Mouse (Mus musculus) adrenal gland, postnatal 10 days (tissue): ENCODE data around the gene Sec24d. TPM values are rescaled to one million over a fixed set of nuclear protein-coding genes. Genes with fewer than 3 reads are reported as not detected.

Experiments used
- DNase-seq: peaks from one replicate; pipeline ENCODE4 v3.0.0; 2021; ENCODE audit warnings: mixed read lengths
- long read RNA-seq, 2 experiments: library from polyadenylated mRNA; stranded (forward); transcript quantifications; one replicate each; pipeline ENCODE4 v2.0.0; 2021
- total RNA-seq, 2 experiments: library from RNA; stranded (reverse); gene quantifications; 2 replicates each; pipeline ENCODE4 v1.2.3; 2021

Gene Sec24d
- total RNA-seq = 10 to 100 TPM; 67.3 to 84.2 TPM
- long read RNA-seq, experiment 1, transcript Sec24d-201 (23 exons, 3,903 nt) = major isoform, 11 of 50 reads
- long read RNA-seq, experiment 1, partial matches to known transcripts = 36 of 50 reads
- long read RNA-seq, experiment 1, other reads (novel, unspliced or antisense) = 2 of 50 reads
- long read RNA-seq, experiment 2, transcript Sec24d-201 (23 exons, 3,903 nt) = major isoform, 25 of 44 reads
- long read RNA-seq, experiment 2, partial matches to known transcripts = 14 of 44 reads
- long read RNA-seq, experiment 2, other reads (novel, unspliced or antisense) = 5 of 44 reads

DNA sequence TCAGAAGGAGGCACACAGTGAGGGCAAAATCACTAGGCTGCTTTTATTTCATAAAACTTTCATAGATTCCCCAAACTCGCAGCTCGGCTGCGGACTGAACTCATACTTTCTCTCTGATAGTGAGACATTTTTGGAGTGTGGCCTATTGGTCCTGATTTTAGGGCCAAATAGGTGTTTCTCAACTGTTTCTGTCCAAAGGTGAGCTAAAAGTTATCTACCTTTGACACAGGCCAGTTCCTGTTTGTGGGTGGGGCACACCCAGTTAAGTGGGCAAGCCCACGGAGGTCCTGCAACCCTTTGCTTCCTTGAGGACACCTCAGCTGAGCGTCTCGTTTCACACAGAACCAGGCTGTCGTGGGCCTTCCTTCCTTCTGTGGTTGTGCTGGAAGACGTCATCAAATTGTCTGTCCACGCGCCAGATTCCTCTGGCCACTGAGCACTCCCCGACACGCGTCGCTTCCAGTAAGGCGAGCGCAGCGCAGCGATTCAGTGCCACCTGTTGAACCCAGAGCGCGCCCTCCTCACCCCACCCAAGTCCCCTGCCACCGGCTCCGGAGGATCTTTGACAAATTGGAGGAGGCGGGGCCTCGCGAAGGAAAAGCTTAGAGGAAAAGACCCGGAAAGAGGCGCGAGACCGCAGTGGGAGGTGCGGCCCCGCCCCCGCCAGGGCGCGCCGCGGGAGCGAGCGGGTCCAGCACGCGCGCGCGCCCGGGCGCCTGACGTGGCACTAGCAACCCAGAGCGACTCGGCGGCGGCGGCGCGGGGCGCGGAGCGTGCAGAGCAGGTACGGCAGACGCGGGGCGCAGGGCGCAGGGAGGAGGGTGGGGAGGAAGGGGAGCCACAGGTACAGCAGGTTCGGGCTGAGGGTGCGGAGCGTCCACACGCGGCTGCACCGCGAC is at the start of gene Sec24d:
Gene Sec24d (plus strand): TSS at position 703 of the 899 bp plus-strand sequence.
- peak; percentile 92 for DNase-seq

DNA sequence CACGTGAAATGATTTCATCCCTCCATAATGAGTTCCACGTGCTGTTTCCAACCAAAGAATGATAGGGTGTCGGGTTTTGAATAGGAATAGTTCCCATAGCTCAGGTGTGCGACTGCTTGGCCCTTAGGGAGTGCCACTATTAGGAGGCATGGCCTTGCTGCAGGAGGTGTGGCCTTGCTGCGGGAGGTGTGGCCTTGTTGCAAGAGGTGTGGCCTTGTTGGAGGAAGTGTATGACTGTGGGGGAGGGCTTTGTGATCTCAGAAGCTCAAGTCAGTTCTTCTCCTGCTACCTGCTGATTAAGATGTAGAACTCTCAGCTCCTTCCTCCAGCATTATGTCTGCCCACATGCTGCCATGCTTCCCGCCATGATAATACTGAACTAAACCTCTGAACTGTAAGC is 48.6 kb upstream of the Sec24d start:
- no peak for DNase-seq

DNA sequence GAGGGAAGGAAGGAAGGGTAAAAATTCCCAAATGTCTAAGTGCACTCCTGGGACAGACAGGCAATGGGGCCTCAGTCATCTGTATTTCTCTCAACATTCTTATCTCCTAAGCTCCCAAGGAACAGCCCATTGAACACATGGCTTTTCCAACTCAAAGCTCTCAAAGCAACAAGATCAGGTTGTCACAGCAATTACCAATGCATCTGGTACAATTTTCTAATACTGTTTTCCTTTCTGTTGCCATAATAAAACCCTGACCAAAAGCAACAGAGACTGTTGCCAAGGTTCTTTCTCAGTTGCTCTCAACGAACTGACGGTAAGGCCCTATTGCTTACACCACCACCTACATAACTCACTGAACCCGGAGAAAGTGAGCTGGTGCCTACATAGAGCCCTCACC is 40.0 kb upstream of the Sec24d start:
- no peak for DNase-seq

DNA sequence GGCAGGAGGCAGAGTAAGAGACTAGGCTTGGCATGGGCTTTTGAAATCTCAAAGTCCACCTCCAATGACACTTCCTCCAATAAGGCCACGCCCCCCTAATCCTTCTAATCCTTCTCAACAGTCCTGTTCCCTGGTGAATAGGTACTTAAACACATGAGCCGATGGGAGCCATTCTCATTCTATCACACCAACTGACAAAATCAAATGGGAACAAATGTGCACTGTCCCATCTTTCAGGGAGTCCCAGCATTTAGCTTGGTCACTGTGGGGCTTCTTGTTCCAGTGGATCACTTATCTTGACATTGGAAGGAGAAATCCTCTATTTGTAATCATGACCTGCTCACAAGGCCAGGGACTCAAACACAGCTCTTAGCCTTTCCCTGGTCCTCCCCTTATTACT is 35.6 kb upstream of the Sec24d start:
- no peak for DNase-seq

DNA sequence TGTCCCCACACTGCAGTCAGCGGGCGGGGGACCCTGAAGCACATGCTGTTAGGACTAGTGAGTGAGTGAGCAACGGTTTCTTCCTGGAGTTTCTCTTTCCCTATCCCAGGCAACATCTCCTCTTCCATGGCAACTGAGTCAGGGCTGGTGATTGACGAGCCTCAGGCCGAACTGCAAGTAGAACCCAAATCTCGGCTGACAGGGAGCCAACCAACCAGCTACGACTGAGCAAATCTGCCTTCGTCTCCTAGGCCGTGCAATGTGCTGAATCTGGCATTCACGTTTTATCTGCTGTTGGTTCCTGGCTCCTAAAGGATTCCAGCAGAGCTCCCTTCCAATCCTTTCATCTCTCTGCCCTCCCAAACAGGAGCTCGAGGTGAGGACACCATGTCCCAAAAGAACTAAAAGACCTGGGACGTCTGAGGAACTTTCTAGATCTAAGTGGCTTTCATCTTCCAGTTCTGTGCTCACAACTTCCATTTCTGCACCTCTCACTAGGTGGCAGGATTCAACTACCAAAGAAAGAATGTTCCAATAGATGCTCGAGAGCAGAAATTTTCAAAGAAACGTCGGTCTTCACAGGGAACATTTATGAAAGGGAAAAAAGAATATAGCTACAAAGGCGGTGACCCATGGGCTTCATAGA is 32.9 kb upstream of the Sec24d start:
- peak; percentile 56 for DNase-seq

DNA sequence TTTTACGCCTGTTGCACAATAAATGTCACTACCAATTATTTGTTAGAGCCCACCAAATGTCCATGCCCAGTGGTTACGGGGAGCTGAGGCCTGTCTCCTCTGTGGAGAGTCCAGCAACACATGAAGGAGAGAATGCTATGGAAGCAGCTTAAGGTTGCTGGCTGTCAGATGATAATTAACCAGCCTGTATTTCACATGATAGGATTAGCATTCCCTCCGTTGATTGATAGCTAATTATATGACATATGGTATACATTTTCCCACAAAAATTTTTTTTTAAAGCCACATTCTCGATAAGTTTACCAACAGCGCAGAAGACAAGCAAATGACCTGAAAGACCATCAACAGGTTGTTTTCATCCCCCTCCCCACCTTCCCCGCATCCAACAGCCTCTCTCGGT is 31.8 kb upstream of the Sec24d start:
- no peak for DNase-seq

DNA sequence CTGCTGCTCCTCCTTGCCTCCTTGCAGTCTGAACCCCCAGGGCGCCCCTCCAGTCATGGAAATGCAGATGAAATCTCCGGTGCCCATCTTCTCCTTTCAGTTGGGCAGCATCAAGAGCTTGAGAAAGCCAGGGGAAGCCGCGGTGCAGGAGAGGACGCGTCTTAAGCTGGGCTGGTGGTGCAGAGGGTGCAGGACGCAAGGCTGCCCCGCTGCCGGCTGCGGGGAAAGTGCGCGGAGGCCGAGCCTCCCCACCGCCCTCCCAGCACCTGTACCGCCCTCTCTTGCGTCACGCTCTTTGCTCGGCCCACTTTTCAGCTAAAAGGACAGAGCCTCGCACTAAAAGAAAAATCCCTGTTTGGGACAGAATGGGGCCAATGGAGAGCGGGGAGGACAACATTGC is 31.3 kb upstream of the Sec24d start, which contains the start of gene Synpo2:
Gene Synpo2 (minus strand): TSS at position 229 of the 400 bp plus-strand sequence.
- peak; percentile 84 for DNase-seq

DNA sequence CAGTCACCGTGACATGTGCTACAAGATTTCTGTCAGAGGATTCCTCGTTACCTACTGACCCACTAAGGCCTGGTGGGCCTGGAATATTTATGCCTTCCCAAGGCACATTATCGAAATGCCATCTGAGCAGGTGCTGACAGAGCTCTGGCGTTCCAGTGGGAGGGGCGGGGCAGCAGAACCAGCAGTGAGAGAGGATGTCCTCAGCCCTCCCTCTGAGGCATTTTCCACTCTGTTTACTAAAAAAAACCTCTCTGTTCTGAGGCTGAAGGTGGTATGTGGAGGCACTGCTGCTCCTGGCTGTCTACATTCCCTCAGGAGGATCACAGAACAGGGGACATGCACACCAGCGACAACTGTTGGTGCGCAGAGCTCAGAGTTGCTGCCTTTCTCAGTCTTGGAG is 30.2 kb upstream of the Sec24d start:
- no peak for DNase-seq

DNA sequence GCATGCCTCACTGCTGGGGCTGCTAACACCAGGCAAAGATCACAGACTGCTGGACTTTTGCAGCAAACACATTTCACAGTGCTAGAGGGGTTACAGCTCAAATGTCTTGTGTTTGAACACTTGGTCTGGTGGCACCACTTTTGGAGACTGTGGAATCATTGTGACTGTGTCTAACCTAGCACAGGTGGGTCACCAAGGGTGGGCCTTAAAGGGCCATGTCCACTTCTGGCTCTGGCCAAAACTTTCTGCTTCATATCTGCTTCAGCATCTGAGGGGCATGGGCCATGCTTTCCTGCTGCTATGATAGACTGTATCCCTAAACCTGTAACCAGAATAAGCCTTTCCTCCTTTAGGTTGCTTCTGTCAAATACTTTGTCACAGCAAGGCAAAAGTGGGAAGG is 29.8 kb upstream of the Sec24d start:
- DNase-seq = no peak

DNA sequence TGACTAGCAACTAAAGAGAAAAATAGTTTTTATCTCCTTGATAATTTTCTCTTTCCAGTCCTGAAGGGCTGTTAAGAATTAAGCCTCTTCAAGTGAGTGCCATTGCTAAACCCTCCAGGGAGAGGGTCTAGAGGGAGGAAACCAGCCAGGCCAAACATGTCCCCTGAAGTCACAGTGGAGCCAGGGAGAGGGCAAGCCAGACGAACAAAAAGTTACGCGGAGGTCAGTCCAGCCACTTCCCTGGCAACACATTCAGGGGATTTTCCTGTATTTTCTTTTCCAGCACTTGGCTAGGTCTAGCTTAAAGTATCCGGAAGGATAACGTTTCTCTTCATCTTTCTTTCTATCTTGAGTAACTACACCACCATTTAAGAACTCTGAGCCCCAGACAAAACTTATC is 22.9 kb upstream of the Sec24d start:
- peak; percentile 42 for DNase-seq

DNA sequence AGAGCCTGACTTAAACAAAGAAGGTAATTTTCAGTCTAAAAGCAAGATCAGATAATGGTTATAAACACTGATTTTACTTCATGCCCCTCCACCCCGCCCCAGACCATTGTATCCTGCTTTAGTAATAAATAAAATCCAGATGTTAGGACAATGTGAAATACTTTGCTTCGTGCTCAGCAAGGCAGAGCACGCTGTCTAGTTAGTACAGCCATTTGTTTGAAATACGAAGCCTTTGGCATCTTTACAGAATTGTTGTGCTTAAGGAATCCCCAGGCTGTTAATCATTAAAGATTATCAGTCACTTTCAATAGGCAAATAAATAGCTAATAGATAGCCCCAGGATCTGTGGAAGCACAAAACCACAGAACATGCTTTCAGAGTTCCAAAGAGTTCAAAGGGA is 21.6 kb upstream of the Sec24d start:
- no peak for DNase-seq

DNA sequence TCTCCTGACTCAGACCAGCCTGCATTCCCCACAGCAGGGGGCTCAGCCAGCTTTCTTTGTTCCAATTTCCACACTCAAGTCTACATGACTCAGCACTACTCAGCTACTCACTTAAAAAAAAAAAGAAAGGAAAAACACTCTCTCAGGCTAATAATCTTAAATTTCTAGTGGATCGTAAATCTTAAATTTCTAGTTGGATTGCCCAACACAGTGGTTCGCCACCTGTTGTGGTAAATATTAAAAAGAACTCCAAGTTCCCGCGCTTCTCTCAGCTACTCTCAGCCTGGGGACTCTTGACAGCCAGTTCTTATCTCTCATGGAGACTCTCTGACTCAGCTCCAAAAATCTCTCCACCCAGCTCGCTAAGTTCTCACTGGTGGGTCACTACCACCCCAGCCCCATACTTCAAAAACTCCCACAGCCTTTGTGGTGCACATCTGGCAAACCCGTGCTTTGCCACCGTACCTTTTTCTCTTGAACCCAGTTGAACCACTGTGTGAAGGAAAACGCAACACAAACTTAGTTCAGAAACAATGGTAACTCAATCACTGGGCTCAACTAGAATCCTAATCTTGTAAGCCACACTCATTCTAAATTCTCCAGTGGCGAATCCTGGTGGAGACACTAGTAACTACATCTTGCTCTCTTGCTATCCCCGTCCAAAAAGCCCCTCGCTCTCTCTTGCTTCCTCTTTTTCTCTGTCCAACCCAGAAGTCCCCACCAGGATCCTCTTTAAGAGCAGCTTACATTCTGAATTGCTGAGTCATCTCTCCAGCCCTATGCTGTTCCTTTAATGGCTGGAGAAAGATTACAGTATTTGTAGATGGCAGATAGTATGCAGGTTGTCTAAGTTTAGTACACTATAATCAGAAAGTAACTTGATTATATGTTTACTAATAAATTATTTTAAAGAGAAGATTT is 10.8 kb upstream of the Sec24d start:
- DNase-seq = no peak

DNA sequence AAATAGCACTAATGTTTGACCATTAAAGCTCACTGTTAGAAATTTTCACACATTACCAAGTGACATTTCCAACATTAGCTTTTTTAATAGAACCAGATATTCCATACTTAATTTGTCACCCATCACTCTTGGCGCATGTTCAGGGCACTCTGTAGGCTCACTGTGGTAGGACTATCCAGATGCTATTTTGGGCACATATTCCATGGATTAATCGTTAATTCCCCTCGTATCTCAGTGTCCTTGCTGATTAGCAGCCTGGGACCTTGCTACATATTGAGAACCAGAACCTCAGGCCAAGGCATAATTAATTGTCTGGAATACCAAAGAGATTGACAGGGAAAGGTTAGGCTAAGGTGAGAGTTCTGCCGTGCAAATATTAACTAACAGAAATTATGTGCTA is 8.5 kb upstream of the Sec24d start:
- DNase-seq = no peak

DNA sequence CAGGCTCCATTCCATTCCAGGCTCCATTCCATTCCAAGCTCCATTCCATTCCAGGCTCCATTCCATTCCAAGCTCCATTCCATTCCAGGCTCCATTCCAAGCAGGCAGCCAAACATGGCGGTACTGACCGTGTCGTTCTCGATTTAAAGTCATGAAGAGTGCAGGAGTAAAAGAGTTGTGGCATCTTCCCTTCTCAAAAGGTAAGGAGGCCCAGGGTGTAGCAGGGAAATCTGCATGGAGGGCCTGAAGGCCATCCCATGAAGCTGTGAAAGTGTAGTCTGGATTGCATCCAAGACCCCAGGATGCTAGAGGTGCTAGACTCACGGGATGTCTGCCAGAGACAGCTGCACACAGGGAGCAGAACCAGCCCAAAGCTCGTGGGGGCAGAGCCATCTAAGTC is 2.5 kb upstream of the Sec24d start:
- DNase-seq = no peak

DNA sequence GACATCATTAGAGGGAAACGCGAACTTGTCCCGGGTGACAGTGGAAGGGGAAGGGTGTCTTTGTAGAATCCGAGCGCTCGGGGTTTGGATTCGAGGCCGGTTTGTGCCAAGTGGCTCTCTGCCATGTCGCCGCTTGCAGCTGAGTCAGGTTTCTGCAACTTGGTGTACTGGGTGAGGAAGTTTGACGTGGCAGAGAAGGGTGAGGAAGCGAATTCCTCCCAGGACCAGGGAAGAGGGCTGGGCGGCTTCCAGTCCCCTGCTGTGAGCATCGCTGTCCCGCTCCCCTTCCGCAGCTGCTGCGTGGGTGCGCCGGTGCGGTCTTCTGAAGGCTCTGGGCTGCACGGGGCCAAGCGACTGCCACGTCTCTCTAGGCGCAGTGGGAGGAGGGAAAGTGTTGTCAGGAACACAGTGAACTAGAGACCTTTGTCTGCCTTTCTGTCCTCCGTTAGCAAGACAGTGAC is 516 bp downstream of the Sec24d start:
- DNase-seq = peak; percentile 84

DNA sequence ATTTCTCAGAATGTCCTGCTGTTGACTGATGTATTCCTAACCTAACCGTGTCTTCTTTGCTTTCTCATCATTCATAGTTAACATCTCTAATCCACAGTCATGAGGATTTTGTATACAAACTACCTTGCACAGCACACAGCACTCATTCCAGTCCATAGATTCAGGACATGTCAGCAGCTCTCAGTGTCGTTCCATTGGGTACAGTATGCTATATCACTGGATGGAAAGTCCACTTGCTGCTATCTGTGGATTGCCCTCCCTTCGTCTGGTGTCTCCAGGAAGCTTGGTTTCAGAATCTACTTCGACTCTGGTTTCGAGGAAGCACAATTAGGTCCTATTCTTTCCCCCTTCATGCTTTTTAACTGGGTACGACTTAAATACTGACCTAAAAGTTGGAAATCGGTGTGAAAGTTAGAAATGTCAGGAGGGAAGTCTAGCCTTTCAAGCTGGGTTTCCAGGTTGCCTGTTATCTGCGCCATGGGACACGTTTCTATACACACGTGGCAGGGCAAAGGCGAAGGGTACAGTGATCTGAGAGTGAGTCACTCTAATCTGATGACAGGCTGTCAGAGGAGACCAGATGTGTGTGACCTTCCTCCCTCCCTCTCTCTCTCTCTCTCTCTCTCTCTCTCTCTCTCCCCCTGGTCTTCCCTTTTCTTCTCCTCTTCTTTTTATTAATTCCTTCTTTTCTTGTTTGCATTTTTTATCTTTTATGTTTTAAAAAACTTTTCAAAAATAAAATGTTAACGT is 15.8 kb downstream of the Sec24d start:
- peak; percentile 54 for DNase-seq

DNA sequence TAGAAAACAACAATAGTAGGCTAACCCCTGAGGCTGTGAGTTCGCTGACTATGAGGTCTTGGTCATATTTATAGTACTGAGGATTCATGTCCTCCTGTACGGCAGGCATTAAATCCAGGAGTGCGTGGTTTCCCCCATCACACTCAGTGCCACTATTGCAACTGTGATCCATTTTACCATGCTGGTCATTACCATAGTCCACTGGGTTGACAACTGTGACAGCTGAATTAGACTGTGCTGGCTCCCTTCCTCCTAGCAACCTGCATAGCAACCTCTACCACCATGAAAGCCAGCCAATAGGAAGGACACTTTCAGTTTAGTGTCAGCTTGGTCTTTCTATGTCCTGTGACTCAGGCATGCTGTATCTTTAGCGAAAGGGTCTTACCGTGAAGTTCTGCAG is 17.0 kb downstream of the Sec24d start:
- no peak for DNase-seq

DNA sequence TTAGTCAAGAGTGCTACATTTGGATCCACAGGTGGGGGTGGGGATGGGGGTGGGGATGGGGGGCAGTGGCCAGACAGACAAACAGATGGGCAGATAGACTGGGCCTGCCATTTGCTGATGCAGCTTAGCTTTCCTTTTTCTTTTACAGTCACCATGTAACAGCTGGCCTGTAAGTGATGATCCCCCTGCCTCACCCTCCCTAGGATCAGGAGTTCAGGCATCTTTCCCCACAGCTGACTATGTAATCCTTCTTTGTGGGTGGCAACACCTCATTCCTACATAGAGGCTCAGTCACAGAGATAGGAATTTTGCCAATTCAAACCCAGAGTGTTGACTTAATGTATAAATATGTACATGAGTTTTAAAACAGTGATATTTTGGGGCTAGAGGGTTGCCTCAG is 18.4 kb downstream of the Sec24d start:
- DNase-seq = no peak

DNA sequence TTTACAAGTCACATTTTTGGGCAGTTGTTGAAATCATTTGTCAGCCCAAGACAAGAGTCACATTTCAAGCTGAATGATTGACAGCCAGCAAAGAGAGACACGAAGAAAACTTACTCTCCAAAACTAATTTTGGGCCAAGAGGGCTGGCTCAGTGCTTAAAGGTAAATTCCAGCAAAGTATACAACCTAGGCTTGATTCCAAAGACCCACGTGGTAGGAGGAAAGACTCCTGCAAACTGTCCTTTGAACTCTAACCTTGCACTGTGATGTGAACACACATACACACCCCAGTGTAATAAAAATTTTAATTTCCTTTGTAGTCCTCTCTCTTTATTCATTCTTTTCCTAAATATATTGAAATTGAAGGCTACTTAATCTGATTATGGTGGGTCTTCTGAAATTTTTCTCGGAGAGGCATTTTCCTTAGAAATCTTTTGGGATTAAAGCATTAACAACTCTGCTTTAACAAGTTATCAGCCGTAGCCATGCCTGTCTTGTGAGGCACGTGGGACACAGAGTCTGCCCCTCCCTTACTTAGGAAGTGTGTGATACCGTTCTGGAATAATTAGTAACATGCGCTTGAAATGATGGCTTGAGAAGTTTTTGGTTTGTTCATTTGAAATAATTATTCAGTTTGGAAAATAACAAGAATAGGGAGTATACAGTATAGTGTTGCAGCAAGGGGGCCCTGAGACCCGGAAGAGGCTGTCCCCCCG is 21.8 kb downstream of the Sec24d start:
- no peak for DNase-seq

DNA sequence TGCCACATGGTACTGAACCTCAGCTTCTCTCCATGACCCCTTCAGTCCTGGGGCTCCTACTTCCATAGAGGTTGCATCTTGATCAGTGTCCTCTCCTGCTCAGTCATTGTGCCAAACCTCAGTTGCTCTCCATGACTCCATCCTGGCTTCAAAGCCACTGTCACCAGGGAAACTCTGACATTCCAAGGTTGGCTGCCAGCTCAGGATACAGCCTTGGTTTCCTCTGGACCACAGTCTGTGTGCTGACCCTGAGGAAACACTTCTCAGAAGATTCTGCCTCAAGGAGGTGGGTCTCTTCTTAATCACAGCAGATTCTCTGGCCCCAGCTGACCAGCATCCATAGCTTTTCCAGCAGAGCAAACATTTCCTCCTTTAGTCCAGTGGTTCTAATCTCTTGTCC is 24.4 kb downstream of the Sec24d start:
- peak; percentile 29 for DNase-seq
